Mouse (Mus musculus) myocyte (in vitro differentiated cells): Measurements from ENCODE around the gene Blvrb.

Experiments
- CEBPB ChIP-seq: IDR thresholded peaks from 2 replicates; pipeline ENCODE4 v1.6.1; 2011; ENCODE audit warnings: mild to moderate bottlenecking, moderate library complexity; ENCODE audit not compliant: poor library complexity, insufficient read depth, severe bottlenecking
- E2F4 ChIP-seq: IDR thresholded peaks from one replicate; pipeline ENCODE4 v1.6.1; 2011; ENCODE audit warnings: mild to moderate bottlenecking, control low read depth, moderate library complexity; ENCODE audit not compliant: insufficient read depth
- MAX ChIP-seq: IDR thresholded peaks from one replicate; pipeline ENCODE4 v1.6.1; 2011; ENCODE audit warnings: low read depth, mild to moderate bottlenecking, control low read depth
- MYOD1 ChIP-seq, 3 experiments: IDR thresholded peaks; one replicate each; pipeline ENCODE4 v1.6.1; 2011; ENCODE audit warnings: control low read depth in 2 of 3, low read depth in 2 of 3, mild to moderate bottlenecking in 2 of 3, moderate library complexity in 1 of 3; ENCODE audit not compliant: insufficient read length in 2 of 3, control insufficient read depth in 1 of 3
- MYOG ChIP-seq, 3 experiments: IDR thresholded peaks; one replicate each; pipeline ENCODE4 v1.6.1; 2011; ENCODE audit warnings: control low read depth in 2 of 3, low read depth in 2 of 3, mild to moderate bottlenecking in 2 of 3; ENCODE audit not compliant: insufficient read length in 2 of 3, control insufficient read depth in 1 of 3, insufficient read depth in 1 of 3
- POLR2A ChIP-seq: IDR thresholded peaks from one replicate; pipeline ENCODE4 v1.6.1; 2011; ENCODE audit warnings: low read depth, mild to moderate bottlenecking, control low read depth, moderate library complexity; ENCODE audit not compliant: insufficient read length
- POLR2AphosphoS2 ChIP-seq: IDR thresholded peaks from one replicate; pipeline ENCODE4 v1.6.1; 2011; ENCODE audit warnings: low read depth, control low read depth; ENCODE audit not compliant: insufficient read length
- REST ChIP-seq: IDR thresholded peaks from one replicate; pipeline ENCODE4 v1.6.1; 2011; ENCODE audit warnings: mild to moderate bottlenecking, control low read depth, moderate library complexity; ENCODE audit not compliant: insufficient read depth, insufficient read length
- SRF ChIP-seq: IDR thresholded peaks from one replicate; pipeline ENCODE4 v1.6.1; 2011; ENCODE audit warnings: low read depth; ENCODE audit not compliant: control insufficient read depth, insufficient read length
- TCF12 ChIP-seq: IDR thresholded peaks from one replicate; pipeline ENCODE4 v1.6.1; 2011; ENCODE audit warnings: mild to moderate bottlenecking, control low read depth; ENCODE audit not compliant: poor library complexity, insufficient read depth, severe bottlenecking
- TCF3 ChIP-seq: IDR thresholded peaks from one replicate; pipeline ENCODE4 v1.6.1; 2011; ENCODE audit warnings: low read depth, control low read depth; ENCODE audit not compliant: insufficient read length
- USF1 ChIP-seq: IDR thresholded peaks from one replicate; pipeline ENCODE4 v1.6.1; 2011; ENCODE audit warnings: low read depth, mild to moderate bottlenecking, control low read depth, moderate library complexity

DNA sequence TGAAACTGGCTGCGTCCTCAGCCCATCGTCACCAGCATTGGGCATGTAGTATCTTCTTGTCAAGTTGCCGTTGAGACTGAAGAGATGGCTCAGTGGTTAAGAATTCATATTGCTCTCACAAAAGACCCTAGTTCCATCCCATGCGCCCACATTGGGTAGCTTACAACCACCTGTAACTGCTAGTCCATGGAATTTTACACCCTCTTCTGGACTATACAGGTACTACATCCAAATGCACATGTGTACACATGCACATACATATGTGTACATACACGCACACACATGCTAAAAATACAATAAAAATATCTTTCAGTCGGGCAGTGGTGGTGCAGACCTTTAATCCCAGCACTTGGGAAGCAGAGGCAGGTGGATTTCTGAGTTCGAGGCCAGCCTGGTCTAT, 41.3 kb upstream of the Blvrb start:
- TF ChIP-seq MYOG (IDR thresholded peaks at IDR 0.05; ENCODE audit: control insufficient read depth in 1 of 3, insufficient read depth in 1 of 3, insufficient read length in 2 of 3, low read depth in 2 of 3), result no peak
- TF ChIP-seq MAX, result no peak
- TF ChIP-seq USF1, result no peak
- no peak for TF ChIP-seq POLR2A
- no peak for TF ChIP-seq CEBPB
- no peak for TF ChIP-seq POLR2AphosphoS2
- no peak for TF ChIP-seq TCF3
- no peak for TF ChIP-seq TCF12
- no peak for TF ChIP-seq E2F4
- no peak for TF ChIP-seq MYOD1 (IDR thresholded peaks at IDR 0.05; ENCODE audit: control insufficient read depth in 1 of 3, insufficient read length in 2 of 3, low read depth in 2 of 3)
- TF ChIP-seq SRF, result no peak
- TF ChIP-seq REST, result no peak
